23 mouse cellular contexts compared by ENCODE assay signal in the genomic region with DNA sequence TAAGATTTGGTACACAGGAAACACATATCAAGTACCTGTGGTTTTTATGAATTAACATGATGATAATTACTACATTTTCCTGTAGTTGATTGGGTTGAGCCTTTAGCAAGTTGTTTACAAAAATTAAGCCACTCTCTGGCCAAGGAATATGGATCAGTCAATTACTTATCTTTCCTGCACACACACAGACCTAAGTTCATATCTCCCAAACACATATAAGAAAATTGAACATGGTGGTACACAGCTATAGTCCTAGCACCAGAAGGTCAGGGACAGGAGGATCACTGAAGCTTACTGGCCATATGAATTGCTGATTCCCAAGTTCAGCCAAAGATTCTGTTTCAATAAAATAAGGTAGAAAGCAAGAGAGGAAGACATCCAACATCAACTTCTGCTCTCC.
DNase-seq lines count a peak whose midpoint lies in the region; ATAC-seq lines count a peak whose summit lies in the region.
"Had no signal": no experiment of that assay in that cellular context is flagged by ENCODE, and none has a peak within 500 bp of the region (broad histone marks: within the 10 kb centered on the region; RNA-seq: fewer than 3 reads in every experiment).

No protein-coding gene starts in this region.

- H3K9ac ChIP-seq in liver, embryonic 13.5 days = no peak overlapping the region
- H3K9ac ChIP-seq in liver, embryonic 16.5 days (ENCODE audit: low read depth, low read length) = no peak overlapping the region
- no peak overlapping the region for H3K9ac ChIP-seq in heart, embryonic 12.5 days
- H3K9ac ChIP-seq: forebrain, embryonic 12.5 days; forebrain, embryonic 15.5 days; hindbrain, embryonic 12.5 days; hindbrain, embryonic 15.5 days had no signal

- peak; percentile 84 for ATAC-seq in erythroblast, adult 5-6 weeks (replicated peaks; ENCODE audit: low FRiP score, poor library complexity, severe bottlenecking)
- peak; percentile 89 for ATAC-seq in liver, embryonic 13.5 days (ENCODE audit: low read depth)
- peak; percentile 87 for ATAC-seq in liver, embryonic 16.5 days (ENCODE audit: low read depth)
- ATAC-seq in heart, embryonic 12.5 days (ENCODE audit: insufficient number of reproducible peaks, low FRiP score) = no peak
- ATAC-seq: forebrain, embryonic 15.5 days; Patski had no signal

- peaks cover 71% of the 10 kb centered on the region for H3K4me1 ChIP-seq in liver, embryonic 13.5 days (replicated peaks)
- H3K4me1 ChIP-seq in liver, embryonic 16.5 days (ENCODE audit: control insufficient read depth, low read depth, low read length) = peaks cover 16% of the 10 kb centered on the region
- peaks cover 27% of the 10 kb centered on the region for H3K4me1 ChIP-seq in heart, embryonic 12.5 days (replicated peaks)
- H3K4me1 ChIP-seq: forebrain, embryonic 12.5 days; forebrain, embryonic 15.5 days had no signal

- peak overlapping the region; percentile 60 for H3K27ac ChIP-seq in liver, embryonic 13.5 days
- H3K27ac ChIP-seq in liver, embryonic 16.5 days (ENCODE audit: low read length) = no peak overlapping the region
- H3K27ac ChIP-seq in heart, embryonic 12.5 days (ENCODE audit: poor library complexity, severe bottlenecking) = no peak overlapping the region
- H3K27ac ChIP-seq: forebrain, embryonic 12.5 days; forebrain, embryonic 15.5 days; heart, adult 2 months; heart, embryonic 10.5 days; hindbrain, embryonic 12.5 days; hindbrain, embryonic 15.5 days had no signal

- H3K4me2 ChIP-seq in liver, embryonic 13.5 days = no peak overlapping the region; the same call in 1 of the 2 replicates
- no peak overlapping the region; the same call in 1 of the 2 replicates for H3K4me2 ChIP-seq in liver, embryonic 16.5 days (ENCODE audit: low read depth, low read length)
- no peak overlapping the region for H3K4me2 ChIP-seq in heart, embryonic 12.5 days
- H3K4me2 ChIP-seq: forebrain, embryonic 12.5 days; forebrain, embryonic 15.5 days; hindbrain, embryonic 12.5 days; hindbrain, embryonic 15.5 days had no signal

- no peaks in the 10 kb centered on the region for H3K9me3 ChIP-seq in liver, embryonic 13.5 days (replicated peaks)
- no peaks in the 10 kb centered on the region for H3K9me3 ChIP-seq in liver, embryonic 16.5 days (replicated peaks; ENCODE audit: control insufficient read depth, low read length)
- no peaks in the 10 kb centered on the region for H3K9me3 ChIP-seq in heart, embryonic 12.5 days (replicated peaks)
- H3K9me3 ChIP-seq: forebrain, embryonic 12.5 days; forebrain, embryonic 15.5 days; G1E; heart, embryonic 10.5 days; hindbrain, embryonic 12.5 days; hindbrain, embryonic 15.5 days had no signal

- H3K4me3 ChIP-seq in liver, embryonic 13.5 days (replicated peaks) = no peak overlapping the region
- no peak overlapping the region for H3K4me3 ChIP-seq in liver, embryonic 16.5 days (ENCODE audit: low read depth, low read length)
- no peak overlapping the region for H3K4me3 ChIP-seq in heart, embryonic 12.5 days
- H3K4me3 ChIP-seq: forebrain, embryonic 12.5 days; forebrain, embryonic 15.5 days; heart, adult 2 months; heart, embryonic 10.5 days; hindbrain, embryonic 12.5 days; hindbrain, embryonic 15.5 days had no signal

- no peaks in the 10 kb centered on the region for H3K36me3 ChIP-seq in liver, embryonic 13.5 days
- H3K36me3 ChIP-seq in liver, embryonic 16.5 days (ENCODE audit: control insufficient read depth, insufficient read depth) = no peaks in the 10 kb centered on the region
- H3K36me3 ChIP-seq in heart, embryonic 12.5 days = no peaks in the 10 kb centered on the region
- H3K36me3 ChIP-seq: forebrain, embryonic 12.5 days; forebrain, embryonic 15.5 days; G1E; heart, embryonic 10.5 days; hindbrain, embryonic 12.5 days; hindbrain, embryonic 15.5 days had no signal

- DNase-seq in c-Kit-negative CD71-positive TER-119-positive erythroid progenitor cells, embryonic 14.5 days (ENCODE audit: low read depth, low spot score) = peak; percentile 31
- peak; percentile 9 for DNase-seq in liver, embryonic 13.5 days
- no peak for DNase-seq in heart, adult 18-20 months
- DNase-seq in spleen, postnatal 10 days (ENCODE audit: low spot score in 2 of 2) = no peak
- DNase-seq: adrenal gland, adult 2 months; adrenal gland, postnatal 14 days; B cell, adult 2 months; cerebellum, adult 18-20 months; cerebellum, adult 9-10 months; cerebellum, postnatal 14 days; gastrocnemius, postnatal 25 days; heart, adult 2 months had no signal

- no peaks in the 10 kb centered on the region for H3K27me3 ChIP-seq in liver, embryonic 13.5 days
- H3K27me3 ChIP-seq in liver, embryonic 16.5 days (ENCODE audit: control insufficient read depth, insufficient read depth, low read depth, low read length) = no peaks in the 10 kb centered on the region
- no peaks in the 10 kb centered on the region for H3K27me3 ChIP-seq in heart, embryonic 12.5 days (replicated peaks)
- H3K27me3 ChIP-seq: CH12.LX; forebrain, embryonic 12.5 days; forebrain, embryonic 15.5 days; hindbrain, embryonic 12.5 days; hindbrain, embryonic 15.5 days; Patski had no signal

Comparison
In these comparisons a context has a peak if more than half of its experiments do, and no peak if none do; other contexts are left out.
1. DNase-seq: peak in c-Kit-negative CD71-positive TER-119-positive erythroid progenitor cells, embryonic 14.5 days (single experiment) and liver, embryonic 13.5 days (single experiment); none in heart, adult 18-20 months (0 of 2) and spleen, postnatal 10 days (0 of 2).